13 mouse cellular contexts compared by ENCODE assay signal in genomic region chr1:73140557-73141345, GRCm38 (mm10).
A peak's percentile ranks its signal among the peaks of the same experiment; 100 is the strongest.
DNase-seq lines count a peak whose midpoint lies in the region; ATAC-seq and TF ChIP-seq lines count a peak whose summit lies in the region.
"Had no signal": no experiment of that assay in that cellular context is flagged by ENCODE, and none has a peak within 500 bp of the region (broad histone marks: within the 10 kb centered on the region; RNA-seq: fewer than 3 reads in every experiment).

No protein-coding gene starts in this region.

- no peak for TF ChIP-seq CTCF in heart, postnatal 0 days (IDR thresholded peaks at IDR 0.05; ENCODE audit: low read depth)

- TF ChIP-seq EP300 in heart, postnatal 0 days (IDR thresholded peaks at IDR 0.05; ENCODE audit: low read depth) = no peak

- peaks cover 5% of the 10 kb centered on the region; the same call in 1 of the 2 replicates for H3K4me1 ChIP-seq in heart, postnatal 0 days (ENCODE audit: control insufficient read depth, insufficient read depth)
- H3K4me1 ChIP-seq in heart, embryonic 11.5 days (ENCODE audit: control insufficient read depth, insufficient read depth, low read length) = no peaks in the 10 kb centered on the region
- H3K4me1 ChIP-seq in embryonic facial prominence, embryonic 15.5 days = 0 out of 2 replicates have a peak, but pooled peaks cover 5% of the 10 kb centered on the region
- H3K4me1 ChIP-seq in lung, embryonic 15.5 days = peaks cover 9% of the 10 kb centered on the region
- peaks cover 8% of the 10 kb centered on the region for H3K4me1 ChIP-seq in hindbrain, embryonic 10.5 days (replicated peaks)
- H3K4me1 ChIP-seq: liver, embryonic 13.5 days had no signal

- H3K9ac ChIP-seq in heart, postnatal 0 days (replicated peaks; ENCODE audit: low read depth, low read length) = no peak overlapping the region
- no peak overlapping the region for H3K9ac ChIP-seq in heart, embryonic 11.5 days (ENCODE audit: low read depth, low read length)
- no peak overlapping the region for H3K9ac ChIP-seq in embryonic facial prominence, embryonic 15.5 days
- no peak overlapping the region for H3K9ac ChIP-seq in lung, embryonic 15.5 days
- H3K9ac ChIP-seq: liver, embryonic 13.5 days had no signal

- H3K36me3 ChIP-seq in heart, postnatal 0 days (replicated peaks; ENCODE audit: control insufficient read depth, insufficient read depth, low read length) = no peaks in the 10 kb centered on the region
- H3K36me3 ChIP-seq in heart, embryonic 11.5 days (ENCODE audit: control insufficient read depth, insufficient read depth, low read length) = no peaks in the 10 kb centered on the region
- H3K36me3 ChIP-seq in embryonic facial prominence, embryonic 15.5 days = no peaks in the 10 kb centered on the region
- no peaks in the 10 kb centered on the region for H3K36me3 ChIP-seq in lung, embryonic 15.5 days
- H3K36me3 ChIP-seq in hindbrain, embryonic 10.5 days = no peaks in the 10 kb centered on the region
- H3K36me3 ChIP-seq: liver, embryonic 13.5 days had no signal

- WGBS in heart, postnatal 0 days = 55% methylated on average over 7 of the region's 7 CpGs
- WGBS in heart, embryonic 11.5 days (ENCODE audit: insufficient replicate concordance) = 61% methylated on average over 7 of the region's 7 CpGs
- 56% methylated on average over 7 of the region's 7 CpGs for WGBS in embryonic facial prominence, embryonic 15.5 days
- 46% methylated on average over 7 of the region's 7 CpGs for WGBS in lung, embryonic 15.5 days
- WGBS in hindbrain, embryonic 10.5 days = 68% methylated on average over 7 of the region's 7 CpGs

- no peaks in the 10 kb centered on the region for H3K9me3 ChIP-seq in heart, postnatal 0 days (replicated peaks; ENCODE audit: control insufficient read depth, low read length)
- no peaks in the 10 kb centered on the region for H3K9me3 ChIP-seq in heart, embryonic 11.5 days (replicated peaks; ENCODE audit: control insufficient read depth, low read length)
- no peaks in the 10 kb centered on the region for H3K9me3 ChIP-seq in embryonic facial prominence, embryonic 15.5 days (replicated peaks)
- H3K9me3 ChIP-seq in lung, embryonic 15.5 days = no peaks in the 10 kb centered on the region
- no peaks in the 10 kb centered on the region for H3K9me3 ChIP-seq in hindbrain, embryonic 10.5 days
- H3K9me3 ChIP-seq: liver, embryonic 13.5 days had no signal

- no peak overlapping the region for H3K27ac ChIP-seq in heart, postnatal 0 days (ENCODE audit: low read depth)
- no peak overlapping the region for H3K27ac ChIP-seq in heart, embryonic 11.5 days (ENCODE audit: low read depth, low read length)
- H3K27ac ChIP-seq in embryonic facial prominence, embryonic 15.5 days (replicated peaks) = no peak overlapping the region
- H3K27ac ChIP-seq in lung, embryonic 15.5 days = no peak overlapping the region
- H3K27ac ChIP-seq in hindbrain, embryonic 10.5 days = no peak overlapping the region
- H3K27ac ChIP-seq: gastrocnemius, adult 2 months; liver, embryonic 13.5 days had no signal

- ATAC-seq in heart, postnatal 0 days (ENCODE audit: insufficient read depth, low read depth) = no peak; the same call in 1 of the 2 replicates
- no peak for ATAC-seq in heart, embryonic 11.5 days (replicated peaks; ENCODE audit: insufficient number of reproducible peaks, low FRiP score, low TSS enrichment)
- 0 out of 2 replicates have a peak, but pooled peaks have one; percentile 29 for ATAC-seq in embryonic facial prominence, embryonic 15.5 days (ENCODE audit: insufficient number of reproducible peaks, low FRiP score, low TSS enrichment, low read depth)
- peak; percentile 73; the same call in 1 of the 2 replicates for ATAC-seq in lung, embryonic 15.5 days (ENCODE audit: borderline replicate concordance, extremely low read depth, low FRiP score, low TSS enrichment)
- ATAC-seq in monocyte, adult 5-6 weeks (replicated peaks; ENCODE audit: insufficient number of reproducible peaks, low FRiP score, low TSS enrichment, poor library complexity, severe bottlenecking) = no peak
- ATAC-seq: CD4-positive, CD25-positive, alpha-beta regulatory T cell, adult 4 months had no signal

- no peak overlapping the region for H3K4me3 ChIP-seq in heart, postnatal 0 days (ENCODE audit: low read depth, low read length)
- no peak overlapping the region for H3K4me3 ChIP-seq in heart, embryonic 11.5 days (ENCODE audit: low read depth, low read length)
- no peak overlapping the region for H3K4me3 ChIP-seq in embryonic facial prominence, embryonic 15.5 days (replicated peaks)
- H3K4me3 ChIP-seq in lung, embryonic 15.5 days = no peak overlapping the region
- no peak overlapping the region for H3K4me3 ChIP-seq in hindbrain, embryonic 10.5 days
- H3K4me3 ChIP-seq: gastrocnemius, adult 2 months; liver, embryonic 13.5 days had no signal

- H3K4me2 ChIP-seq in heart, postnatal 0 days (ENCODE audit: low read depth, low read length) = no peak overlapping the region
- H3K4me2 ChIP-seq in heart, embryonic 11.5 days = no peak overlapping the region
- H3K4me2 ChIP-seq in embryonic facial prominence, embryonic 15.5 days (replicated peaks) = no peak overlapping the region
- no peak overlapping the region for H3K4me2 ChIP-seq in lung, embryonic 15.5 days
- H3K4me2 ChIP-seq: liver, embryonic 13.5 days had no signal

- H3K27me3 ChIP-seq in heart, postnatal 0 days (ENCODE audit: control insufficient read depth, insufficient read depth, low read length) = no peaks in the 10 kb centered on the region
- H3K27me3 ChIP-seq in heart, embryonic 11.5 days (ENCODE audit: control insufficient read depth, insufficient read depth, low read length) = no peaks in the 10 kb centered on the region
- no peaks in the 10 kb centered on the region for H3K27me3 ChIP-seq in embryonic facial prominence, embryonic 15.5 days
- no peaks in the 10 kb centered on the region for H3K27me3 ChIP-seq in lung, embryonic 15.5 days
- H3K27me3 ChIP-seq in hindbrain, embryonic 10.5 days (ENCODE audit: insufficient read depth, poor library complexity, severe bottlenecking) = no peaks in the 10 kb centered on the region
- H3K27me3 ChIP-seq: liver, embryonic 13.5 days had no signal

- peak; percentile 39 for DNase-seq in heart, postnatal 0 days (ENCODE audit: low spot score)
- DNase-seq in ES-CJ7 (ENCODE audit: low read depth, low spot score) = peak; percentile 12
- DNase-seq in hindbrain, embryonic 10.5 days (ENCODE audit: low spot score) = no peak
- DNase-seq in gastrocnemius, postnatal 4 days (ENCODE audit: low spot score in 2 of 2) = no peak
- DNase-seq: cerebellum, postnatal 25 days; gastrocnemius, adult 2 months; liver, embryonic 13.5 days; thymus, postnatal 36 days had no signal

Comparison
In these comparisons a context has a peak if more than half of its experiments do, and no peak if none do; other contexts are left out.
1. ATAC-seq: peak in embryonic facial prominence, embryonic 15.5 days (single experiment) and lung, embryonic 15.5 days (single experiment); none in heart, postnatal 0 days (single experiment), heart, embryonic 11.5 days (single experiment) and monocyte, adult 5-6 weeks (single experiment).
2. DNase-seq: peak in heart, postnatal 0 days (single experiment) and ES-CJ7 (single experiment); none in hindbrain, embryonic 10.5 days (single experiment) and gastrocnemius, postnatal 4 days (0 of 2).